Mouse (Mus musculus) brain, embryonic 14.5 days (tissue): ENCODE results near the gene Asap3.

ENCODE experiments used
- CTCF ChIP-seq: fragments of 200-500 bp; IDR thresholded peaks from 2 replicates; pipeline ENCODE4 v1.5.1; 2012; ENCODE audit warnings: inconsistent platforms, mild to moderate bottlenecking, moderate library complexity, borderline replicate concordance; ENCODE audit not compliant: insufficient read depth, insufficient read length; ENCODE audit errors: extremely low read depth
- POLR2A ChIP-seq: fragments of 200-500 bp; IDR thresholded peaks from 2 replicates; pipeline ENCODE4 v1.6.1; 2012; ENCODE audit warnings: mild to moderate bottlenecking, inconsistent platforms, borderline replicate concordance; ENCODE audit not compliant: poor library complexity, insufficient read depth, insufficient read length, severe bottlenecking; ENCODE audit errors: extremely low read depth

DNA sequence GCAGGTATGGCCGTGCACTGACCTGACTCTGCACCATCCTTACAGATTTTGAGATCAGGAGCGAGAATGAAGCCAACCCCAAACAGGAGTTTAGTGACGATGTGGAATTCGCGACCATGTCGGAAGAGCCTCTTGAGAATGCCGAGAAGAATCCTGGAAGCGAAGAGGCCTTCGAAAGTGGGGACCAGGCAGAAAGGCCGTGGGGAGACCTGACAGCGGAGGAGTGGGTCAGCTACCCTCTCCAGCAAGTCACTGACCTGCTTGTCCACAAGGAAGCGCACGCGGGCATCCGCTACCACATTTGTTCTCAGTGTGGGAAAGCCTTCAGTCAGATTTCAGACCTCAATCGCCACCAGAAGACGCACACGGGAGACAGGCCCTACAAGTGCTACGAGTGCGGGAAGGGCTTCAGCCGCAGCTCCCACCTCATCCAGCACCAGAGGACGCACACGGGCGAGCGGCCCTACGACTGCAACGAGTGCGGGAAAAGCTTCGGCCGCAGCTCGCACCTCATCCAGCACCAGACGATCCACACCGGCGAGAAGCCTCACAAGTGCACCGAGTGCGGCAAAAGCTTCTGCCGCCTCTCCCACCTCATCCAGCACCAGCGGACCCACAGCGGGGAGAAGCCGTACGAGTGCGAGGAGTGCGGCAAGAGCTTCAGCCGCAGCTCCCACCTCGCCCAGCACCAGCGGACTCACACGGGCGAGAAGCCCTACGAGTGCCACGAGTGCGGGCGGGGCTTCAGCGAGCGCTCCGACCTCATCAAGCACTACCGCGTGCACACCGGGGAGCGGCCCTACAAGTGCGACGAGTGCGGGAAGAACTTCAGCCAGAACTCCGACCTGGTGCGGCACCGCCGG is 84.0 kb downstream of the Asap3 start:
- no peak for TF ChIP-seq CTCF
- TF ChIP-seq POLR2A, result no peak
